Mouse (Mus musculus) 3T3-L1 (cell line): ENCODE results near the gene Ntn5.

Experiments
- DNase-seq: peaks from one replicate; pipeline ENCODE4 v3.0.0-alpha.2; 2015; ENCODE audit warnings: low read depth, low spot score

Gene Ntn5

DNA sequence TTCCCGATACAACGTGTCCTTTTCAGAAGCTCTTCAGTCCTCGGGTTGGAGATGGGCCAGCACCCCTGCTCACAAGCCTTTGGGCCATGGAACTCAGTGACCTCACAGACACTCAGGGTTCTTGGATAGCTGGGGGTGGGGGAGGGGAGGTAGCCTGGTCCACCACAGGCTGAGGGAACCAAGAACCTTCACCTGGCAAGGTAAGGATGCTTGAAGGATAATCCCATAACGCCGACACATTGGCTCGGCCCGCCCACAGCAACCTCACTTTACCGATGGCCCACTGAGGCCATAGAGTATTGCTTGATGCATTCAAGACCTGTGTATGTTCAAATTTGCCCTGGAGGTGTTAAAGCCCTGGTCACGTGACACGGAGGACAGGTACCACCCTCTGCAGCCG, 41.9 kb downstream of the Ntn5 start, which contains the start of gene Spaca4:
Gene Spaca4, minus strand, starts transcription at position 101 of the 400 bp plus-strand sequence.
- DNase-seq: no peak

DNA sequence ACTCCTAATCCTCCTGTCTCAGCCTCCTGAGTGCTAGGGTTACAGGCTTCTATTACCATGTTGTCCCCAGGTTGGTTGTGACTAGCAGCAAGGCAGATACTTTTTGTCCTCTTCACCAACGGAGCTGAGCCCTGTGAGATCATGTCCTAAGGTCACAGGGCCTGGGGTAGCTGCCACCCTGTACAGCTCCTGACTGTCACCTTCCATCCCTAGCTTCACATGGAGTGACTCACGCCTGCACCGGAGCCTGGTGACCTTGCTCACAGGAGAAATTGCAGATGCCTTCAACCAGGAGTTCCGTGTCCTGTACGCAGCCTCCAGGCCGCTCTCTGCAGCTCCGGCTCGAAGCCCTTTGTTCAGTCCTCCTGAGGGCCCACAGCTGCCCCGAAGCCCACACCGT, 42.6 kb downstream of the Ntn5 start:
- DNase-seq: no peak

DNA sequence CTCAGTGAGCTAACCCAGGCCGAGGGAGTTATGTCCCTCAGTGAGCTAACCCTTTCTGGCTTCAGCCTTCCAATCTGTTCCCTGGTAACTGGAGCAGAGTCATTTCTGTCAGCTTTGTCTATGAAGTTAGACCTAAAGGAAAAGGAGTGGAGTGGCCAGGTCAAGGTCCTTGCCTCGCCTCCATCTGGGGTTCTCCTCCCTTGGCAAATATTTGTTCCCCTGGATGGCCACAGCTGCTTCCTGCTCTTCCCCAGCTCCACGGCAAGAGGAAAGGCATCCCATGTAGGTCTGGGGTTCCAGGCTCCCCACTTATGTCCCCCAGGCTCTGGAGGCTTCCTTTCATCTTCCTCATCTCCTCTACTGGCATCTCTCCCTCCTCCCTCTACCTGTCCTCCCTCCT, 43.8 kb downstream of the Ntn5 start:
- DNase-seq: no peak

DNA sequence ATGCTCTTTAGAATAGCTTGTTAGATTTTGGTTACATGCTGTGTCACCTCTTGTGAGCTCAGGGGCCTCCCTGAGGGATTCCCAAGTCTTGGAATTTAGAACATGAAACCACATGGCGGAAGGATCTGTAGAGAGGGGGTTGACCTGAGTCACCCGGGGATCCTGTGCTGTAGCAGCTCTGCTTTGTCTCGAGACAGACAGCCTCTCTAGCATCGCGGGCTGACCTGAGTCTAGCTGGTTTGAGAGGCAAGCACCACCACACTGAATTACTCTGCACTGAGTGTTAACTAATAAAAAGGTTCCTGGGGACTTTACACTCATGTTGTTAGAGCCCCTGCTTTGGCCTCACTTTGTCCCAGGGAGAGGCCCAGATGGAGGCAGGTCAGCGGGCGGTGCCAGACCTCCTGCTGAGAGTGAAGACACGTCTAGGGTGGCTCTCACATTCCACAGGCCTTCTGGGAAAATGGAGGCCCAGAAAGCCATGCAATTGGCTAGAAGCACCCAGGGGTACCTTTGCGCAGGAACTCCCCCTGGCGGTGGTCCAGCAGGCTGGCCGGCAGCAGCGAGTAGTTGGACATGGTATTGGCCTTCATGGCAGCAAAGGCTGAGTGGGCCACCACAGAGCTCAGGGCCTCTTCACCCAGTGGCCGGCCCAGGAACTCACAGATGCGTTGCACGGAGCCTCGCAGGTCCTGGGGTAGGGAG, 47.1 kb downstream of the Ntn5 start:
- peak; percentile 53 for DNase-seq

DNA sequence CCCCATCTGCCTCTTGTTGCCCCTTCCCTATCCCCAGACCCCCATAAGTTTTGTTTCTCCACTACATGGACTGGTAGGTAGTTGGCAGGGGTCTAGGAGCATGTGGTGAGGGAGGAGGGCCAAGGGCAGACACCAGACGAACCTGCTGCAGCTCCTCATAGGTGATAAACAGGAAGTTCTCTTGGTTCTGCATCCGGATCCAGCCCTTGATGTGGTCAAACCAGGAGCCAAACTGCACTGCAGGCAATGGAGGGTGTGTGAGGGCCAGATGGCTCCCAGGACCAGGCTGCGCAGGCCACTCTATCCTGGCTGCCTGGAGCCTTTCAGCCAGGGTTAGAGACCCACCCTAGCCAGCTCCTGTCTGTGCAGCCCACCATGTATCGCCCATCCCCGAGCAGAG, 49.7 kb downstream of the Ntn5 start:
- no peak for DNase-seq

DNA sequence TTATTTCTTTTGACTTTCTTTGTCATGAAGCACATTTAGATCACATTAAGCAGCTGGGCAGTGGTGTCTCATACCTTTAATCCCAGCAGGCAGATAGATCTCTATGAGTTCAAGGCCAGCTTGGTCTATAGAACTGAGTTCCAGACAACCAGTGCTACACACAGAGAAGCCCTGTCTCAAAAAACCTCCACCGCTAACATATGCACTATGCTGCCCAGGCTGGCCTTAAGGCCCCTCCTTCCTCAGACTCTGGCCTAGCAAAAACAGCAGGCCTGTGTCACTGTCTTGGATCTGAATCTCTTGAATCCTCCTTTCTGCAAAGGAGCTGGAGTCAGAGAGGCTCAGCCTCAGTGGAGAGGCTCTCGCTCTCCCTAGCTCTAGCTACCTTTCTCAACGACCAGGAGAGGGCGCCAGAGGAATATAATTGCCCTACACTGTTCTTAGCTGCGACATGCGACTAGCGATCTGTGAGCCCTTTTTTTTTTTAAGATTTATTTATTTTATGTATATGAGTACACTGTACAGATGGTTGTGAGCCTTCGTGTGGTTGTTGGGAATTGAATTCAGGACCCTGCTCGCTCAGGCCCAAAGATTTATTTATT, 55.4 kb downstream of the Ntn5 start:
- DNase-seq: peak; percentile 90

DNA sequence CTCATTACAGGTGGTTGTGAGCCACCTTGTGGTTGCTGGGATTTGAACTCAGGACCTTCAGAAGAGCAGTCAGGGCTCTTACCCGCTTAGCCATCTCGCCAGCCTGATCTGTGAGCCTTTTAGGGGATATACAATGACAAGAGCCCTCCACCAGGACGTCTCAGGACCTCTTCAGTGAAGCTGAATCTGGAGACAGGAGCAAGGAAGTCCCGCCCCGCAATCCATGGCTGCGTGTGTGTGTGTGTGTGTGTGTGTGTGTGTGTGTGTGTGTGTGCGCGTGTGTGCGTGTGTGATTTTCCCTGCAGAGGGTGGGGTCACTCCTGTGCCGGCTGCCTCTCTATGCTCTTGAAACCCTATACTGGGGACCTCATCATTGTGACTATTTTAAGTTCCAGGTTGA, 56.0 kb downstream of the Ntn5 start:
- DNase-seq: no peak

DNA sequence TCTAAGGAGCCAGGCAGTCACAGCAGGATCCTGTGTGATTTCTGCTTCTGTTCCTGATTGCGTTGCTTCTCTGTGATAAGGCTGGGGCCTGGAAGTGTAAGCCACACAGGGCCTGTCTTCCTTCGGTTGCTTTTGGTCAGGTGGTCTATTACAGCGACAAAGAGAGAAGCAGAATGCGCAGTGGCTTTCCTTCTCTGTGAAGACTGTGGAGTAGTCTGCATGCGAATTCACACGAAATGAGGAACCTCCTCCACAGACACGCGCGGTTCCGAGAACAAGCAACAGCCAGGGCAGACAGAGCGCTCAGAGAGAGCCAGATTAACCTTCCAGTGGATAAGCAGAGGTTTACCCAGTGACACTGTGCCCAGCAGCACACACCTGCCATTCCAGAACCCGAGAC, 57.5 kb downstream of the Ntn5 start:
- no peak for DNase-seq

DNA sequence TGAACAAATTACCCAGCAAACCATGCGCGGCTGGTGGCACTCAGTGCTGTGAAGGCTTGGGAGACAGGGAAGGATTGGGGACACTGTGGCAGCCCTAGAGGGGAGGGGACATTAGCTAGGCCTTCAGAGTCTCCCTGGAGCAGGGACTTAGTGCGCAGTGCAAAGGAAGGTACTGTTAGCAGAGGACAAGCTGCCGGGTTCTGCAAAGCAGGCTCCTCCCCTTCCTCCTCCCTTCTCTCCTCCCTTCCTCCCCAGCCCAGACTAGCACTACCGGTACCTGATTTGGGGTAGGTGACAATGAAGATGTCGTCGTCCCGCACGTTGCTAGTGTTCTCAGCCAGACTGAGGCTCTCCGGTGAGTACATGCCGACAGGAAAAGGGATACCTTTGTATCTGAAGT, 58.0 kb downstream of the Ntn5 start:
- DNase-seq: no peak

DNA sequence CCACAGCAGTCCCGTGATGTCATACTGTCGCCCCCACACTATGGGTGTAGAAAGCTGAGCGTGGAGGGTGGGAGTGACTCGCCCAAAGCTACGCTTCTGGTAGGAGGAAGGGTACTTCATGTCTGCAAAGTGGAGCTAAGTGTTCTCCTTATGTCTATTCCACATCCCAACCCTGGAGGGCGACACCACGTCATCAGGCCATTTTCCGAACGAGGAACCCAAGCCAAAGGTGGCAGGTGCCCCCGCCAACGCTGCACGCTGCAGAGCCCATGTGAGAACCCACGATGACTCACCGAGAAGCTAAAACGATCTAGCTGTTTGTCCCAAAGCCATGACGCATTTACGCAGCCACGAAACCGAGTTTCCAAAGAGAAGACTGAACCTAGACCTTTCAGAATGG, 58.5 kb downstream of the Ntn5 start:
- no peak for DNase-seq
